In genomic region chr16:17168049-17168448, GRCm38 (mm10) we compare ENCODE assay signal across 26 mouse cellular contexts. TPM values are rescaled to one million over a fixed set of nuclear protein-coding genes. Genes with fewer than 3 reads are reported as not detected.
DNase-seq lines count a peak whose midpoint lies in the region; ATAC-seq and TF ChIP-seq lines count a peak whose summit lies in the region.
"Had no signal": no experiment of that assay in that cellular context is flagged by ENCODE, and none has a peak within 500 bp of the region (broad histone marks: within the 10 kb centered on the region; RNA-seq: fewer than 3 reads in every experiment).

No protein-coding gene starts in this region.

- no peak overlapping the region for H3K4me2 ChIP-seq in lung, embryonic 14.5 days
- H3K4me2 ChIP-seq in midbrain, embryonic 11.5 days: no peak overlapping the region
- H3K4me2 ChIP-seq in midbrain, embryonic 14.5 days (ENCODE audit: low read length): no peak overlapping the region
- H3K4me2 ChIP-seq: forebrain, embryonic 13.5 days; heart, embryonic 13.5 days; hindbrain, embryonic 14.5 days had no signal

- no peaks in the 10 kb centered on the region for H3K4me1 ChIP-seq in lung, embryonic 14.5 days (ENCODE audit: insufficient read depth)
- H3K4me1 ChIP-seq in midbrain, embryonic 11.5 days (ENCODE audit: control insufficient read depth, insufficient read depth, low read length): no peaks in the 10 kb centered on the region
- no peaks in the 10 kb centered on the region for H3K4me1 ChIP-seq in midbrain, embryonic 14.5 days (ENCODE audit: control insufficient read depth, insufficient read depth, low read length)
- H3K4me1 ChIP-seq: forebrain, embryonic 10.5 days; forebrain, embryonic 13.5 days; heart, embryonic 10.5 days had no signal

- H3K9ac ChIP-seq in lung, embryonic 14.5 days: no peak overlapping the region
- H3K9ac ChIP-seq in midbrain, embryonic 11.5 days (ENCODE audit: low read length): no peak overlapping the region
- no peak overlapping the region for H3K9ac ChIP-seq in midbrain, embryonic 14.5 days (replicated peaks; ENCODE audit: low read length)
- H3K9ac ChIP-seq: forebrain, embryonic 13.5 days; heart, embryonic 13.5 days; hindbrain, embryonic 14.5 days had no signal

- WGBS in lung, embryonic 14.5 days: 60% methylated on average over 5 of the region's 5 CpGs
- WGBS in midbrain, embryonic 11.5 days: 91% methylated on average over 5 of the region's 5 CpGs
- WGBS in midbrain, embryonic 14.5 days: 93% methylated on average over 5 of the region's 5 CpGs

- no peak overlapping the region for H3K4me3 ChIP-seq in lung, embryonic 14.5 days (ENCODE audit: low read depth, low read length)
- no peak overlapping the region for H3K4me3 ChIP-seq in midbrain, embryonic 11.5 days (ENCODE audit: low read depth, low read length)
- H3K4me3 ChIP-seq in midbrain, embryonic 14.5 days (replicated peaks; ENCODE audit: low read depth, low read length): no peak overlapping the region
- H3K4me3 ChIP-seq: forebrain, embryonic 10.5 days; forebrain, embryonic 13.5 days; heart, adult 2 months; heart, embryonic 10.5 days; heart, embryonic 13.5 days had no signal

- no peak for ATAC-seq in lung, embryonic 14.5 days (ENCODE audit: insufficient read depth)
- ATAC-seq in midbrain, embryonic 11.5 days (ENCODE audit: low FRiP score): no peak
- ATAC-seq in midbrain, embryonic 14.5 days (ENCODE audit: low FRiP score, low TSS enrichment): no peak
- ATAC-seq: forebrain, embryonic 13.5 days; forebrain, embryonic 16.5 days; Patski had no signal

- H3K36me3 ChIP-seq in lung, embryonic 14.5 days (ENCODE audit: insufficient read depth): peaks cover 44% of the 10 kb centered on the region
- peaks cover 7% of the 10 kb centered on the region for H3K36me3 ChIP-seq in midbrain, embryonic 11.5 days (ENCODE audit: control insufficient read depth, insufficient read depth, low read length)
- H3K36me3 ChIP-seq in midbrain, embryonic 14.5 days (ENCODE audit: control insufficient read depth, insufficient read depth, low read length): peaks cover 35% of the 10 kb centered on the region

- TF ChIP-seq CTCF in lung, embryonic 14.5 days (IDR thresholded peaks at IDR 0.05; ENCODE audit: low read depth): no peak

- H3K27me3 ChIP-seq in lung, embryonic 14.5 days (ENCODE audit: insufficient read depth, low read length): no peaks in the 10 kb centered on the region
- H3K27me3 ChIP-seq in midbrain, embryonic 11.5 days (ENCODE audit: control insufficient read depth, insufficient read depth, low read length): no peaks in the 10 kb centered on the region
- H3K27me3 ChIP-seq in midbrain, embryonic 14.5 days (ENCODE audit: control insufficient read depth, insufficient read depth, low read length): no peaks in the 10 kb centered on the region
- H3K27me3 ChIP-seq: CH12.LX; forebrain, embryonic 13.5 days; heart, embryonic 13.5 days; Patski had no signal

- H3K27ac ChIP-seq in lung, embryonic 14.5 days (ENCODE audit: low read depth): no peak overlapping the region
- H3K27ac ChIP-seq in midbrain, embryonic 11.5 days (ENCODE audit: low read depth, low read length): no peak overlapping the region
- H3K27ac ChIP-seq in midbrain, embryonic 14.5 days (replicated peaks; ENCODE audit: low read depth, low read length): no peak overlapping the region
- H3K27ac ChIP-seq: forebrain, embryonic 10.5 days; forebrain, embryonic 13.5 days; heart, adult 2 months; heart, embryonic 10.5 days; heart, embryonic 13.5 days; hindbrain, embryonic 14.5 days had no signal

- H3K9me3 ChIP-seq in lung, embryonic 14.5 days (ENCODE audit: low read depth, low read length): no peaks in the 10 kb centered on the region
- H3K9me3 ChIP-seq in midbrain, embryonic 11.5 days (ENCODE audit: control insufficient read depth, low read length): no peaks in the 10 kb centered on the region
- no peaks in the 10 kb centered on the region for H3K9me3 ChIP-seq in midbrain, embryonic 14.5 days (ENCODE audit: control insufficient read depth, low read length)
- H3K9me3 ChIP-seq: forebrain, embryonic 10.5 days; forebrain, embryonic 13.5 days; G1E; heart, embryonic 10.5 days; heart, embryonic 13.5 days had no signal

- peak; percentile 34 for DNase-seq in lung, embryonic 14.5 days
- DNase-seq in lung, postnatal 4 days: no peak
- peak; percentile 33 for DNase-seq in midbrain, embryonic 11.5 days (ENCODE audit: low spot score, missing footprints)
- DNase-seq in midbrain, embryonic 14.5 days: no peak
- peak; percentile 28 for DNase-seq in lung, postnatal 25 days (ENCODE audit: low spot score)
- no peak for DNase-seq in adrenal gland, postnatal 36 days
- no peak for DNase-seq in c-Kit-positive CD71-positive TER-119-positive erythroid progenitor cells, embryonic 14.5 days (ENCODE audit: low spot score)
- DNase-seq: adrenal gland, postnatal 14 days; B cell, adult 2 months; cerebellum, adult 18-20 months; cerebellum, adult 9-10 months; cerebellum, postnatal 14 days; gastrocnemius, postnatal 10 days; gastrocnemius, postnatal 36 days; heart, adult 2 months; heart, postnatal 14 days; heart, postnatal 4 days had no signal

RNA-seq across cellular contexts. Expression of gene Ccdc116, which starts 21.0 kb away (rescaled TPM):
- 0.64 and 0.78 TPM in 2 replicates for polyA plus RNA-seq in lung, embryonic 14.5 days (2014; fragmentation: Nextera tagmentation; extraction: Ambion mirVana)
- 0.40 and 0.41 TPM in 2 replicates for polyA plus RNA-seq in midbrain, embryonic 11.5 days (2014; fragmentation: Nextera tagmentation; extraction: Ambion mirVana)
- polyA plus RNA-seq in midbrain, embryonic 14.5 days (2014; fragmentation: Nextera tagmentation; extraction: Ambion mirVana): 2.0 and 2.7 TPM in 2 replicates
- total RNA-seq in adrenal gland, postnatal 36 days (2021): under 1 TPM; 0.33 to 0.43 TPM
- total RNA-seq: adrenal gland, postnatal 14 days had no signal

RNA-seq across cellular contexts. Expression of gene Ydjc, which starts 23.6 kb away (rescaled TPM):
- 10.1 TPM in 2 replicates for polyA plus RNA-seq in lung, embryonic 14.5 days (2014; fragmentation: Nextera tagmentation; extraction: Ambion mirVana)
- 6.8 and 9.2 TPM in 2 replicates for polyA plus RNA-seq in midbrain, embryonic 11.5 days (2014; fragmentation: Nextera tagmentation; extraction: Ambion mirVana)
- polyA plus RNA-seq in midbrain, embryonic 14.5 days (2014; fragmentation: Nextera tagmentation; extraction: Ambion mirVana): 34.2 and 46.8 TPM in 2 replicates
- total RNA-seq in adrenal gland, postnatal 36 days (2021): 1 to 10 TPM; 3.7 to 6.9 TPM

RNA-seq across cellular contexts. Expression of gene Ube2l3, which starts 34.4 kb away (rescaled TPM):
- polyA plus RNA-seq in lung, embryonic 14.5 days (2014; fragmentation: Nextera tagmentation; extraction: Ambion mirVana): 349 and 371 TPM in 2 replicates
- 429 and 446 TPM in 2 replicates for polyA plus RNA-seq in midbrain, embryonic 11.5 days (2014; fragmentation: Nextera tagmentation; extraction: Ambion mirVana)
- 272 and 297 TPM in 2 replicates for polyA plus RNA-seq in midbrain, embryonic 14.5 days (2014; fragmentation: Nextera tagmentation; extraction: Ambion mirVana)
- 100 to 1,000 TPM; 219 to 220 TPM for total RNA-seq in adrenal gland, postnatal 36 days (2021)

RNA-seq across cellular contexts. Expression of gene Sdf2l1, which starts 35.9 kb away (rescaled TPM):
- polyA plus RNA-seq in lung, embryonic 14.5 days (2014; fragmentation: Nextera tagmentation; extraction: Ambion mirVana): 66.0 and 70.0 TPM in 2 replicates
- 59.7 and 62.9 TPM in 2 replicates for polyA plus RNA-seq in midbrain, embryonic 11.5 days (2014; fragmentation: Nextera tagmentation; extraction: Ambion mirVana)
- 20.3 and 23.2 TPM in 2 replicates for polyA plus RNA-seq in midbrain, embryonic 14.5 days (2014; fragmentation: Nextera tagmentation; extraction: Ambion mirVana)
- 10 to 100 TPM; 28.2 to 29.8 TPM for total RNA-seq in adrenal gland, postnatal 36 days (2021)

RNA-seq across cellular contexts. Expression of gene Rimbp3, which starts 40.4 kb away (rescaled TPM):
- polyA plus RNA-seq in lung, embryonic 14.5 days (2014; fragmentation: Nextera tagmentation; extraction: Ambion mirVana): 0.13 and 0.30 TPM in 2 replicates
- polyA plus RNA-seq in midbrain, embryonic 11.5 days (2014; fragmentation: Nextera tagmentation; extraction: Ambion mirVana): 1.2 and 1.7 TPM in 2 replicates
- 1.8 and 2.0 TPM in 2 replicates for polyA plus RNA-seq in midbrain, embryonic 14.5 days (2014; fragmentation: Nextera tagmentation; extraction: Ambion mirVana)
- not detected for total RNA-seq in adrenal gland, postnatal 36 days (2021)
- total RNA-seq: gastrocnemius, postnatal 36 days had no signal

Comparison
In these comparisons a context has a peak if more than half of its experiments do, and no peak if none do; other contexts are left out.
1. DNase-seq: peak in lung, embryonic 14.5 days (single experiment), midbrain, embryonic 11.5 days (single experiment) and lung, postnatal 25 days (single experiment); none in lung, postnatal 4 days (0 of 2), midbrain, embryonic 14.5 days (single experiment), adrenal gland, postnatal 36 days (0 of 2) and c-Kit-positive CD71-positive TER-119-positive erythroid progenitor cells, embryonic 14.5 days (single experiment).